Mouse (Mus musculus) liver, postnatal 0 days (tissue): ENCODE measurements around the gene Polr2b. TPM values are rescaled to one million over a fixed set of nuclear protein-coding genes. Genes with fewer than 3 reads are reported as not detected.
A peak's percentile ranks its signal among the peaks of the same experiment; 100 is the strongest.

Source experiments
- ATAC-seq: fragments of 200-750 bp; cut with Nextera tagmentation; 2 replicates; pipeline ENCODE4 v1.8.0; 2017; ENCODE audit warnings: mild to moderate bottlenecking, moderate library complexity
- DNase-seq: peaks from one replicate; pipeline ENCODE4 v3.0.0-alpha.2; 2016
- H3K27ac ChIP-seq: fragments of 300-500 bp; sonication (generic); 2 replicates; pipeline ENCODE4 v1.5.1; 2014; ENCODE audit warnings: antibody characterized with exemption, moderate library complexity, mild to moderate bottlenecking, low read depth
- H3K27me3 ChIP-seq: fragments of 300-500 bp; sonication (generic); 2 replicates; pipeline ENCODE4 v1.6.1; 2014; ENCODE audit warnings: low read length, control low read depth, mixed read lengths; ENCODE audit not compliant: insufficient read depth
- H3K36me3 ChIP-seq: fragments of 300-500 bp; sonication (generic); replicated peaks from 2 replicates; pipeline ENCODE4 v1.6.1; 2014; ENCODE audit warnings: mild to moderate bottlenecking, control low read depth, low read length, moderate library complexity, mixed read lengths; ENCODE audit not compliant: insufficient read depth
- H3K4me1 ChIP-seq: fragments of 300-500 bp; sonication (generic); 2 replicates; pipeline ENCODE4 v1.6.1; 2014; ENCODE audit warnings: antibody characterized with exemption, mild to moderate bottlenecking, control low read depth; ENCODE audit not compliant: insufficient read depth
- H3K4me2 ChIP-seq: fragments of 300-500 bp; sonication (generic); 2 replicates; pipeline ENCODE4 v1.6.1; 2014; ENCODE audit warnings: low read depth, mild to moderate bottlenecking, low read length, moderate library complexity, mixed read lengths
- H3K4me3 ChIP-seq: fragments of 300-500 bp; sonication (generic); 2 replicates; pipeline ENCODE4 v1.5.1; 2014; ENCODE audit warnings: low read depth, low read length
- H3K9ac ChIP-seq: fragments of 300-500 bp; sonication (generic); replicated peaks from 2 replicates; pipeline ENCODE4 v1.6.1; 2014; ENCODE audit warnings: mild to moderate bottlenecking, moderate library complexity
- H3K9me3 ChIP-seq: fragments of 300-500 bp; sonication (generic); 2 replicates; pipeline ENCODE4 v1.6.1; 2016; ENCODE audit warnings: mild to moderate bottlenecking, control low read depth, low read length, mixed read lengths
- CTCF ChIP-seq: sonication (generic); IDR thresholded peaks from 2 replicates; pipeline ENCODE4 v1.5.1; 2016; ENCODE audit warnings: antibody characterized with exemption, low read depth
- EP300 ChIP-seq: IDR thresholded peaks from 2 replicates; pipeline ENCODE4 v1.6.1; 2016; ENCODE audit warnings: antibody characterized with exemption, low read depth, mild to moderate bottlenecking
- WGBS: fragments of 180-500 bp; shearing (Covaris S2); extraction: QIAGEN DNeasy Blood & Tissue Kit; methylation state at CpG from one replicate; pipeline ENCODE4 v1.1.7; 2014; ENCODE audit not compliant: insufficient replicate concordance; 5-methylcytosine and 5-hydroxymethylcytosine counted together
- polyA plus RNA-seq: library from polyadenylated mRNA; unstranded; fragments of >200 nt; fragmentation: Nextera tagmentation; extraction: Ambion mirVana; gene quantifications from 2 replicates; pipeline ENCODE4 v1.2.1, GENCODE M21; 2015

Gene Polr2b
- polyA plus RNA-seq, 1 experiment from 2014 or later: 18.6 TPM

DNA sequence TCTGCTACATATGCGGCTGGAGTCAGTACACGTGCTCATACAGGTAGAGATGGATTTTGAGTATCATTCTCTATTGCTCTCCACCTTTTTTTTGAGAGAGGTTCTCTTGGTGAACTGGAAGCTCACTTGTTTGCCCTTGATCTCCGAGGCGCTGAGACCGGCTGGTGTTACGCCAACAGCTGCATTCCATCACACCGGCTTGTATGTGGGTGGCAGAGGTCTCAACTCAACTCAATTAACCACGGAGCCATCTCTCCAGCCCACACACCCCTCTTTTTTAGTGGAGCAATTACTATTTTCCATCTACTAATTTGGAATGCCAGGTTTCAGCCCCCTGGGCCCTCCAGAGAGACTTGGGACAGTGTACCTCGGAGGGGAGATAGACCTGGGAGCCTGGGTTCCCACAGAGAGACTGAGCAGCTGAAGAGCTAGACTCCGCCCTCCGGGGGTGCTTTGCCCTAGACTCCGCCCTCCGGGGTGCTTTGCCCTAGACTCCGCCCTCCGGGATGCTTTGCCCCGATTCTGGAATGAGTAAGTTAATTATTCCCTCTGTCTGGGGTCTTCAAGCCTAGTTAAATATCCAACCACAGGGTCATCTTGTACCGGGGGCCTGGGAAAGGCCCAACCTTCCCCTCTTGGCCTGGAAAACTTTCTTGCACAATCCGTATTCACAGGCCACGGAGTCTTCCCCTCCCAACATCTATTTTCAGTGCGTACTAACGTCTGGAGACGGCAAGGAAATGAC, 47.6 kb downstream of the Polr2b start:
- Histone ChIP-seq H3K4me3 (peak overlapping the region; percentile 49), H3K4me1 (peaks cover 15% of the 10 kb centered on the region), H3K27me3 (no peaks in the 10 kb centered on the region), H3K36me3 (no peaks in the 10 kb centered on the region), H3K4me2 (peak overlapping the region; percentile 85), H3K27ac (peak overlapping the region; percentile 58), H3K9me3 (no peaks in the 10 kb centered on the region), H3K9ac (peak overlapping the region; percentile 42; the same call in 1 of the 2 replicates)
- TF ChIP-seq CTCF: no peak
- no peak for TF ChIP-seq EP300
- ATAC-seq (peak; percentile 66; the same call in 1 of the 2 replicates), DNase-seq (peak; percentile 70)
- WGBS: 14% methylated on average over 22 of the region's 22 CpGs

DNA sequence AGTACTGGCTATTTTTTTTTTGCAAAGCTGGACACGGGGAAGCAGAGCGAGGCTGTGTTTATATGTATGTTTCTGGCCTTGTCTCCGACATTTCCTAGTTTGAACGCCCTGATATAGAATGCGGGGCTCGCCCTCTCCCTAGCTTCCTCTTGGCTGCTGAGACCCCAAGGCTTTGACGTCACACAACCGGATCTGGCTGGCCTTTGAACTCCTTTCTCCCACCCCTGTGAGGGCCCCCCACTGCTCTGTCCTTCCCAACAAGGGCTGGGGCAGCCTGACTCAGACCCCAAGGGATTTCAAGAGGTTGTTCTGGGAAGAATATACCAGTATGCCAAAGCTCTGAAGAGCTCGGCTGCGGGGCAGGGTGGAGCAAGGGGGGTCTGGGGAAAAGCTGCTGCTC, 48.4 kb downstream of the Polr2b start:
- Histone ChIP-seq H3K4me2 (peak overlapping the region; percentile 85), H3K9ac (peak overlapping the region; percentile 42; the same call in 1 of the 2 replicates), H3K4me3 (peak overlapping the region; percentile 49), H3K27ac (peak overlapping the region; percentile 58), H3K27me3 (no peaks in the 10 kb centered on the region), H3K4me1 (peaks cover 15% of the 10 kb centered on the region), H3K9me3 (no peaks in the 10 kb centered on the region), H3K36me3 (no peaks in the 10 kb centered on the region)
- TF ChIP-seq CTCF: no peak
- TF ChIP-seq EP300: no peak
- DNase-seq: peak; percentile 48
- peak; percentile 53; the same call in 1 of the 2 replicates for ATAC-seq
- 3% methylated on average over 10 of the region's 10 CpGs for WGBS

DNA sequence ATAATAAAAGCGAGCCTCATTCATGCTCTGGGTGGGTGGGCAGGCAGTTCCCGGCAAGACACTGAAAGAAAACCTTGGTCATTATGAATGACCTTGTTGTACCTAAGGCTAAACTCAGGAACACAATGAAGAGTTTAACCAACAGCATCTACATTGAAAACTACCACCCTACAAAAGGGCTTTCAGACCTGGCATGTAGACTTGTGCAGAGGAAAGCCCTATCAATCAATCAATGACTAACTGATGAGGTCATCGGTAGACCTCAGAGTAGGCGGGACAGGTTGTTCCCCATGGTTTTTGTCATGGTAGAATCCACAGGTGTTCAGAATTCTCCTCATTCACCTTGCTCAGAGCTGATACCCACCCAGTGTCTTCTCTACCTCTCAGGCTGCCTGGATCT, 50.0 kb downstream of the Polr2b start:
- ATAC-seq (no peak), DNase-seq (no peak)
- H3K4me2 ChIP-seq: no peak overlapping the region
- peaks cover 13% of the 10 kb centered on the region for H3K4me1 ChIP-seq
- 90% methylated on average over 4 of the region's 4 CpGs for WGBS
- H3K27ac ChIP-seq: no peak overlapping the region
- no peak overlapping the region for H3K4me3 ChIP-seq
- H3K9me3 ChIP-seq: no peaks in the 10 kb centered on the region
- H3K9ac ChIP-seq: no peak overlapping the region
- H3K36me3 ChIP-seq: no peaks in the 10 kb centered on the region
- TF ChIP-seq EP300 (no peak), CTCF (no peak)
- H3K27me3 ChIP-seq: no peaks in the 10 kb centered on the region

GRCm38 (mm10) chr5:77361006-77361405, 51.1 kb downstream of the Polr2b start:
- no peak for DNase-seq
- H3K9ac ChIP-seq: no peak overlapping the region
- no peaks in the 10 kb centered on the region for H3K36me3 ChIP-seq
- H3K4me3 ChIP-seq: no peak overlapping the region
- ATAC-seq: no peak
- H3K27ac ChIP-seq: no peak overlapping the region
- no peaks in the 10 kb centered on the region for H3K27me3 ChIP-seq
- H3K4me2 ChIP-seq: no peak overlapping the region
- TF ChIP-seq EP300 (no peak), CTCF (no peak)
- H3K9me3 ChIP-seq: no peaks in the 10 kb centered on the region
- peaks cover 13% of the 10 kb centered on the region for H3K4me1 ChIP-seq
- 47% methylated on average over 4 of the region's 4 CpGs for WGBS

DNA sequence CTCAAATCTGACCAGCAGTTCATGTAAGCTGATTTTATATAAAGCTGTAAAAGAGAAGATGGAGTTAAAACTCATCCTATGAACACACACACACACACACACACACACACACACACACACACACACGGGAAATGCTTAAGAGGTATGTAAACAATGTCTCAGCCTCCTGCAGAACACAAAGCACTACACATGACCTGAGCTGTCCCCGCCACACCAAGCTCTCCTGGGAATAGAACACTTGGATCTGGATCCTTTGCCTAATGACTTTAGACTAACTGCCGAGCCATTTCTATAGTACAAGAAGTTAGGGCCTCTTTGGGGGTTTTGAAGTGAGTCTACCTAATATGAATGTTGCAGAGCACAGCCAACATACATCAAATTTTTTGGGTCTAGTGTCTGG, 52.2 kb downstream of the Polr2b start:
- Histone ChIP-seq H3K27me3 (no peaks in the 10 kb centered on the region), H3K4me3 (no peak overlapping the region), H3K27ac (no peak overlapping the region), H3K4me1 (peaks cover 13% of the 10 kb centered on the region), H3K9ac (no peak overlapping the region), H3K36me3 (no peaks in the 10 kb centered on the region), H3K4me2 (no peak overlapping the region), H3K9me3 (no peaks in the 10 kb centered on the region)
- 53% methylated on average over 3 of the region's 3 CpGs for WGBS
- ATAC-seq (no peak), DNase-seq (no peak)
- no peak for TF ChIP-seq EP300
- TF ChIP-seq CTCF: no peak

GRCm38 (mm10) chr5:77363650-77364049, 53.7 kb downstream of the Polr2b start:
- Histone ChIP-seq H3K27me3 (no peaks in the 10 kb centered on the region), H3K27ac (no peak overlapping the region), H3K36me3 (no peaks in the 10 kb centered on the region), H3K4me1 (peaks cover under 1% of the 10 kb centered on the region), H3K9ac (no peak overlapping the region), H3K9me3 (no peaks in the 10 kb centered on the region), H3K4me3 (no peak overlapping the region), H3K4me2 (no peak overlapping the region)
- ATAC-seq (no peak), DNase-seq (no peak)
- no peak for TF ChIP-seq EP300
- no peak for TF ChIP-seq CTCF
- WGBS: 80% methylated on average over 6 of the region's 6 CpGs
